Mouse (Mus musculus) MEL (cell line): ENCODE results near the gene Tcf15.

Experiments
- CTCF ChIP-seq, 3 experiments: IDR thresholded peaks in 2 of 3; conservative IDR thresholded peaks in 1 of 3; 2 replicates each; pipeline ENCODE4 v1.5.1; 2011 to 2012; ENCODE audit warnings: low read length in 3 of 3, low read depth in 2 of 3, mild to moderate bottlenecking in 2 of 3, improper control_type of control experiment in 1 of 3, inconsistent platforms in 1 of 3, mixed read lengths in 1 of 3, moderate library complexity in 1 of 3; ENCODE audit not compliant: control insufficient read depth in 1 of 3, insufficient read depth in 1 of 3, poor library complexity in 1 of 3, severe bottlenecking in 1 of 3
- NELFE ChIP-seq: IDR thresholded peaks from 2 replicates; pipeline ENCODE4 v1.6.1; 2011; ENCODE audit warnings: low read depth, low read length, improper control_type of control experiment
- UBTF ChIP-seq: IDR thresholded peaks from 2 replicates; pipeline ENCODE4 v1.6.1; 2012; ENCODE audit warnings: low read depth, mild to moderate bottlenecking, inconsistent platforms, low read length, improper control_type of control experiment, moderate library complexity, borderline replicate concordance; ENCODE audit not compliant: insufficient read depth

DNA sequence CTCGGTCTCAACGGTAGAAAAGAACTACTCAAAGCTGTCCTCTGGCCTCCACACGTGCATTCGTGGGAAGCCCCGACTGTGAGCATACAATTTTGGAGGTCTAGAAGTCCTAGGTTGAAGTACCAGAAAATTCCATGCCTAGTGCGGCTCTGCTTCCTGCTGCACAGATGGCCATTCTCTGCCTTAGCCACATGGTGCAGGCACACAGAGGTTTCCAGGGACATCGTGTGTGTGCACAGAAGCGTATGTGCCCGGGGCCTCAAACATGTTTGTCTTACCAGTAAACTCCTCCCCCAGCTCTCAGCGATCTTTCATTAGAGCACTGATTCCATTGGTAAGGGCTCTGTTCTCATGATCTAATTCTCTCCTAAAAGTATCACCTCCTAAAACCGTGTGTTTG is 45.4 kb upstream of the Tcf15 start:
- TF ChIP-seq CTCF (IDR thresholded peaks at IDR 0.05 in 2 of 3, conservative IDR thresholded peaks at IDR 0.05 in 1 of 3; ENCODE audit: control insufficient read depth in 1 of 3, insufficient read depth in 1 of 3, low read depth in 2 of 3, low read length in 3 of 3, poor library complexity in 1 of 3, severe bottlenecking in 1 of 3) (no peak), UBTF (no peak), NELFE (no peak)
